Mouse (Mus musculus): ENCODE data around the gene Rcl1. TPM values are rescaled to one million over a fixed set of nuclear protein-coding genes. Genes with fewer than 3 reads are reported as not detected.

The Rcl1 gene
- total RNA-seq, 4 experiments from 2014 or later = 17.8 to 21.1 (median 19.4) TPM

DNA sequence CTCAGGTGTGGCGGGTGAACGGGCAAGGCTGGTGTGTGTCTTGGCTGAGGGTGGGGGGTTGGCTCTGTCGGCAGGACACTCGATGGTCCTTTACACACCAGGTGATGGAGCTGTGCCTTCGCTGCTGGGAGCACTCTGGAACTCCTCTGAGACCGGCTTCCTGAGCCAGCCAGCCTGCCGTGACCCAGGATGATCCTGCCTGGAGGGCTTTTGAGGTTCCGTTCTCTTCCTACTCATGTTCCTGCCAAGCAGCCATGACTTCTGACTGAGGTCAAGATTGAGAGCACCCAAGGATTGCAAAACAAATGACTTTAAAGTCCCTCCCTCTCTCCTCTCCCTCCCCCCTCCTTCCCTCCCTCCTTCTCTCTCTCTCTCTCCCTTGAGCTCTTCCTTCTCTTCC is 11.5 kb downstream of the Rcl1 start:
- no peak for DNase-seq (ENCODE audit: low spot score in 2 of 2)

DNA sequence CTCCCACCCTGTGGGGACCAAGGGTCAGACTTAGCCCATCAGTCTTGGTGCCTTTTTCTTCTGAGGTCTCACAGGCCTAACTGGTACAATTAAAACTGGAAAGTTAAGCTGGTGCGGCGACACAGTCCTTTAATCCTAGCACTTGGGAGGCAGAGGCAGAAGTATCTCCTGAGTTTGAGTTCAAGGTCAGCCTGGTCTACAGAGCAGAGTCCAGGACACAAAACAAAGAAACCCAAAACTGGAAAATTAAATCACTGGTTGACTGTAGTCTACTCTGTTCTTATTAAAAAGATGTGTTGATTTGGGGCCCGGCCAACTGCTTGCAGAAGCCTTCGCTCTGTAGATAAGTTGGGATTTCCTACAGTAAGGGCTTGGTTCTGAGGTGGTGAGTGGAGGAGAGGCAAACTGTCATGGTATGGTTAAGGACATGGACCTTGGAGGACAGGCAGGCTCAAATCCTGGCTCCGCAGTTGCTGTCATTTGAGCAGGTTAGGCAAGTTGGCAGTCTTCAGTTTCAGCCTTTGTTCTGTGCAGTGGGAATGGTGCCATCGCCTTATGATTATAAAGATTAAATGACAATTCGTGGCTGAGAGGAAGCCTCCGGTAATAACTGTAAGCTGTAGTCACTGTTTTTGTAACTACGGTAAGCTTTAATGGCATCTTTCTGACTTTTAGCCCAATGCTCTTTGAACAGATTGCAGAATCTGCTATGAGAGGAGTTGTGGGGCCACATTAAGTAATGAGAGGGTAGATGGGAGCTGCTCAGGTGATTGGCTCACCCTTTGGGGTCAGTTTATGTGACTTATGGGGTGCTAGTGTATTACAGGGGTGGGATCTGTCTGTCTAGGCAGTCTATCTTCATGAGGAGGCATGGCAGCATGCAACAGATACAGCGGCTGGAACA is 12.8 kb downstream of the Rcl1 start:
- DNase-seq (ENCODE audit: low spot score in 2 of 2) = no peak

GRCm38 (mm10) chr19:29116796-29117195 is 15.6 kb downstream of the Rcl1 start:
- no peak for DNase-seq (ENCODE audit: low spot score in 2 of 2)

DNA sequence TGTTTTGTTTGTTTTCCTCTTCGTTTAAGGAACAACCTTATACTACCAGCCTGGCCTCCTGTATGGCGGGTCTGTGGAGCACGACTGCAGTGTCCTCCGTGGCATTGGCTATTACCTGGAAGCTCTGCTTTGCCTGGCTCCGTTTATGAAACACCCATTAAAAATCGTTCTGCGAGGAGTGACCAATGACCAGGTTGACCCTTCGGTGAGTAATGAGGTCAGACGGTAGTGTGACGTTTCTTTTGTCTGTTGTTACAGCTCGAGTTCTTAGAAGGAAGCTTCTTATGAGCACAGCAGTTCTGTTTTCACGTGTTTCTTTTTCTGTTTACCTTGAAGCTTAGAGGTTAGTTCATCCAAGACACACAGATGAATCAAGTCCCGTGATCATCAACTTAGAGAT is 17.0 kb downstream of the Rcl1 start:
- DNase-seq (ENCODE audit: low spot score in 2 of 2) = no peak

DNA sequence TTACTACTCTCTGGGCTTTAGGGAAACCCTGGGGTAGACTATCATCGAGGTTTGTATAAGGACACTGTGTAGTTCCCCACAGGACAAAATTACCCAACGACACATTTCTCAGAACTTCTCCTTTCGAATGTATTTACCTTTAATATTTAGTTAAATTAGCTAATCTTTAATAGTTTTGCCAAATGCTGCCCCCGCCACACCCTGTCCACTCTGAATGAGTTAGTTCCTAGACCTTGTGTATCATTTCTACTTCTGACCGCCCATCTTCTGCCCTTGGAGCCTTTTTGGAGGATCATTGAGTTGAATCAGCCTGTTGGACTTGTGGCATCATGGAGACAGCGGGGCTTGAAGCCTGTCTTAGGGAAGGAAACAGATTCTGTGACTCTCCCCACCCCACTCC is 19.1 kb downstream of the Rcl1 start:
- DNase-seq (ENCODE audit: low spot score in 2 of 2) = no peak

DNA sequence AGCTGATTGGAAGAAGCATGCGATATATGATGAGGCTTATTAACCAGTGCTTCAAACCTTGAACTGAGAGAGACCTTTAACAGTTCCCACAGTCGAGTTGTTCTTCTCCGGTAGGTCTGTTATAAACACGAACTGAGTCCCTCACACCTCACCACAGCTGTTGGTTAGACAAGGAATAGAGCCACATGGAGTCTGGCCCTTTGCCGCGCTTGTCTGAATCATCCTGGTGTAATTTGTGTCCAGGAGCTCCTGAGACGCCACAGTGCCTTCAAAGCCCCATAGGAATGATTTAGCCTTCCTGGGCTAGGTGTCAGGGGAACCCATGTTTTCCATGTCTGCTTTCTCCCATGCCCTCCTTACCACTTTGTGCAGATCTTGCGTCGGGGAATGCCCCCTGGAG is 20.2 kb downstream of the Rcl1 start:
- no peak for DNase-seq (ENCODE audit: low spot score in 2 of 2)

DNA sequence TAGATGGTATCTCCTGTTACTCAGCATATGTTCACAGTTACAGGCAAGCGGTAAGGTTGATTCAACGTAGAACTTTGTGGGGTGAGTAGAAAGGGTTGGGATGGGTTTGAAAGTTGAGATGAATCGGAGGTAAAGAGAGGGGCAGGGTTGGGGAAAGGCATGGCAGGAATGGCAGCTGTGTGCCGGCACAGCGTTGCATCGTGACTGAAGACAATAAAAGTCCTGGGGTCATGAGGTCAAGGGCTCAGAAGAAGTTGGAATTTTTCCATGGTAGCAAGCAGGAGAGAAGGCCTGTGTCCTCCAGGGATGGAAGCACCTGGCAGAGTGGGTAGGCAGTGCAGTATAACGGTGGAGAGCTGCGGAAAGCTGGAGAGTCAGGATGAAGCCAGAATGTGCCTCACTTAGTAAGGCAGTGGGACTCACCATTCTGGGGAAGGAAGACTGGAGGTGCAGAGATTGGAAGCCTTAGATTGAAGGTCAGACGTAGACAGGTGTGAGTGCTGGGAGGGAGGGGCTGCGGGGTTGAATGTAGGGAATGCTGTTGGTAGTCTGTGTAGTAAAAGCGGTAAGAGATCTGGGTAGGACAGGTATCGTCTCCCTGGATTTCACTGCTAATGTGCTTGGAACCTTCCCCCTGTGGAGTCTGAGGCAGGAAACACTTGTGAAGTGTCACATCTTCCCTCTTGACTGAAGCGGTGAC is 23.9 kb downstream of the Rcl1 start:
- no peak for DNase-seq (ENCODE audit: low spot score in 2 of 2)

DNA sequence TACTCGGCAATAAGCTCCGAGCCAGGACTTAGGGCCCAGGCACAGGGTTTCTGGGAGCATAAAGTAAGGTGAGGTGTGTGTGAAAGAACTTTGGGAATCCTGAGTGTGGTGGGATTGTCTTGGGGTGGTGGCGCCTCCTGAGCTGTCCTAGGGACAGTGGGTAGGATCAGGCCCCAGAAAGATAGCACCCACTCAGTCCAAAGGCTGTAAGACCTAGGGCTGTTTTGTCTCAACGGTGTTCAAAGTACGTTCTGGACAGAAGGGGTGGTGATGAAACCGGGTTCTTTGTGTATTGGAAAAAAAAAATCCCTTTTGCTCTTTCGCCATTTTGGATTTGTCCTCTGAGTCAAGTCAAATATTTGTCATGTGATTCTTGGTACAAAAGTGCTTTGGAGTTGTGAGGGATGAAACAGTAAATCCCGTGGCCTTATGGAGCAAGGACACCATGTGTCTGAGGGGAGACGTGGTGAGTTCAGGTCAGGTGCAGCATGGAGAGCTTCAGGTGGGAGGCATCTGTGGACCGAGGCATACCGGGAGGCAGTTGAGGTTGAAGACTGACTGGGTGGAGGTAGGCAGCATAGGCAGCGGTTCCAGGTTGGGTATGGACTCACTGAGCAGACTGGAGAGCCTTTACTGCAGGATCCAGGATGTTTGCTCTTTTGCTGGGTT is 25.3 kb downstream of the Rcl1 start:
- DNase-seq (ENCODE audit: low spot score in 2 of 2) = no peak

DNA sequence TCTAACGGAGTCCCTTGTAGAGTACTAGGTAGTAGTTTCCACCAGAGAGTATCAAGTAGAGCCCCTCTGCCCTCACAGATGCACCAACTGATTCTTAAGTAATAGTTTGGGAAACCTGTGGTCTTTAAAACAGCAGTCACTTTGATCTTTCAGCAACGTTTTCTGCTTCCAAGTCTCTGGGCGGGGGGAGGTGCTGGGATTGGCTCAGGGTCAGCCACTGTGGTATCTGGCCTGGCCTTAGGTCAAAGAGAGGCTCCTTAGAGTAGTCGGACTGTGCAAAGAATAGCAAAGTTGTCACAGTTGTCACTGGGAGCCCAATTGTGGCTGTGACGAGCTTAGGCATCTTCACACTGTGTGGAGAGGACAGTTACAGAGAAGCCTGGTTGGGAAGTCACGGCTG is 26.2 kb downstream of the Rcl1 start:
- no peak for DNase-seq (ENCODE audit: low spot score in 2 of 2)

DNA sequence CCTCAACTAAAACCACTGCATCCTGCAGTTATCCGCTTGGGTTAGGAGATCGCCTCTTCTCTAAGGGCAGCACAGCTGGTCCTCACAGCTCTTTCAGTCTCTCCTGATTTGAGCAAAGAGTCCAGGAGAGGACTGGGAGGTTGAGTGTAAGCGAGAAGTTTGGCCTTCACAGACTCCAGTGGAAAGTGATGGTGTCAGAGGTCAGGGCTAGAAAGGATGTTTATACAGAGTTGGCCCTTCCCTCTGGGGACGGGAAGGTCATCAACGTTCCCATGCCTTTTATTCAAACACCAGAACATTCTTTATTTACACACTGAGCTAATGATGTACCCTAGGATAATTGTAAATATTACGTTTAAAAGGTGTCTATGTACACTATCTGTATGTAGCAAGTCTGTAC is 27.0 kb downstream of the Rcl1 start:
- DNase-seq (ENCODE audit: low spot score in 2 of 2) = no peak

DNA sequence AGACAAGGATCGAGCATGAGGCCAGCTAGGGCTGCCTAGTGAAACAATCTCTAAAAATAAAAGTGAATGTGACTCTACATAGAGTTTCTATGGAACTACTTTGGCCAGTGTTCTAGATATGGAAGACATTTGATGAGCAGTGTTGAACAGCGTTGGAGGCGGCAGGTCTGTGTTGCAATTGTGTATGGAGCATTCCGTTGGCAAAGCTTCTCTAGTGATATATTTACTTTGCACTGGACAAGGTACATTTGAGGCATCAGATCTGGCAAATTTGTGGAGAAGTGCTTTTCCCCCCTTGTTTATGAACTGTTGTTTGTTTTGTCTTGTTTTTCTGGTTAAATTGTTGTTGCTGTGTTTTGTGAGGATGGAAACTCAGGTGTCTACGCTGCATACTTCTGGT is 28.4 kb downstream of the Rcl1 start:
- no peak for DNase-seq (ENCODE audit: low spot score in 2 of 2)

GRCm38 (mm10) chr19:29131171-29131570 is 30.0 kb downstream of the Rcl1 start:
- DNase-seq (ENCODE audit: low spot score in 2 of 2) = no peak

GRCm38 (mm10) chr19:29134293-29134692 is 33.1 kb downstream of the Rcl1 start:
- no peak for DNase-seq (ENCODE audit: low spot score in 2 of 2)

DNA sequence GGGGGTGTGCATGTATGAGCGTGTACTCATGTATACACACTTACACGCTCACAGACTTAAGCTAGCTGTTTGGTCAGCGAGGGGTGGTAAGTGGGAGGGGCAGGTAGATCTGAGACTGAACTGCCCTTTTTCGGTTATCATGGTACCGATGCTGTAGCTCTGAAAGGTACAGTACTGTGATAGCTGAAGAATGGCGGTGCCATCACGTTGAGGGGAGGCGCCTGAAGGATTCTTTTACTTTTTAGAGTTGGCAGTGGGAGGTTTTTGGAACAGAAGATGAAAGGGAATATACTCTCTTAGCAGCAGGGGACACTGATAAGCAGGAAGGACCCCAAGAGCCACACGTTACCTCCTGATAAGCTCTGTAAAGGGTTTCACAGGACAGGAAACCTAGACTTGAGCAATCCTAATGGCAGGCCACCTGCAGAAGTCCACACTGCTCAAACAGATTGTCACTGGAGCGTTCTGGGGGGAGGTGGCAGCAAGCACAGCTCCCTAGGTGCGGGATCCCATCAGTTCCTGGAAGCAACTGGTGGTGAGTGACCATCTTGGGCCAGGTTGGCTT is 34.1 kb downstream of the Rcl1 start:
- DNase-seq (ENCODE audit: low spot score in 2 of 2) = no peak

DNA sequence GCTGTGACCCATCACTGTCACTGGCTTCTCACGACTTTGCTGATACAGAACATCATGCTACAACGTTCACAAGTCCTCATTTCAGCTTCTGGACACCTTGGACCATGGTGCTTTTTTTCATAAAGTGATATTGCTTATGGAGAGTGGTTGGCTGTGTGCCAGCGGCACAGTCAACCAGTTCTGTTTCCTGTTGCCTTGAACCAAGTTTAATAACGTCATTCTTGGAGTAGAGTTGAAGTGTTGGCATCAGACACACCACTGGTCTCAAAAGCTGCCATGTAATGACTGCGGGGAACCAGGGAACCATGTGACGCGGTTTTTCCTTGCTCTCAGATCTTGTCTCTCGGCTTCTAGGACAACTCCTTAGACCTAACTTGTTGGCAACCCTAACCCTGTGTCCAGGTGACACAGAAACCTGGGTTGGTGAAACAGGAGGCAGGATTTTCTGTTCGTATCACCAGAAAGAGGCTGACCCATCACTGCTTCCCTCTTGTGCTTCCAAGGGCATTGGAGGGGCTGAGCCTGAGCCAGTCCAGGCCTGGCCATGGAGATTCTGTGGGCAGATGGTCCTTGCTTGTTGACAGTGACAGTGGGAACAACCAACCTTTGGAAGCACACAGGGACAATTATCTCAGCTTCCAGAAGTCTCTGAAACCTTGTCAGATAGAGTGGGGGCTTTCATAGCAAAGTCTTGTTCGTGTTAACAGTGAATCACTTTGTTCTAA is 37.5 kb downstream of the Rcl1 start:
- DNase-seq (ENCODE audit: low spot score in 2 of 2) = no peak

GRCm38 (mm10) chr19:29139699-29140456 is 38.7 kb downstream of the Rcl1 start:
- no peak for DNase-seq (ENCODE audit: low spot score in 2 of 2)

- no peak for DNase-seq (ENCODE audit: low spot score in 2 of 2)
Measured at GRCm38 (mm10) chr19:29140933-29141332, 39.8 kb downstream of the Rcl1 start.

DNA sequence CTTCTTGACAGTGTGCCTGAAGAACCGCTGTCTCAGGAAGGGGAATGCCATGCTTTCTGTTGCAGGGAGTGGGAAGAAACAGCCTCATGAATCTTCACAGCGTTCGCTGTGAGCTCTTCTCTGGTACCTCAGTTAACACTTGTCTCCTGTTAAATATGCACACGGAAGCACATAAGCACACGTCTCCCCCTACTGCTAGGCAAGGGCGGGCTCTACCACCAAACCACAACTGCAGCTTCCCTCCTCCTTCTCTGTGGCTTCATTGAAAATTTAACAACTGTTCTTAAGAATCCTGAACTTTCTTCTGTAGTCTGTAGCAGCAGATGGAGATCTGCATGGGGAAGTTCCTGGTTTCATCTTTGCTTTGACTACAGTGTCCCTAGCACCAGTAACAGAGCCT is 41.1 kb downstream of the Rcl1 start:
- no peak for DNase-seq (ENCODE audit: low spot score in 2 of 2)

GRCm38 (mm10) chr19:29145421-29145820 is 44.2 kb downstream of the Rcl1 start:
- DNase-seq (ENCODE audit: low spot score in 2 of 2) = no peak

DNA sequence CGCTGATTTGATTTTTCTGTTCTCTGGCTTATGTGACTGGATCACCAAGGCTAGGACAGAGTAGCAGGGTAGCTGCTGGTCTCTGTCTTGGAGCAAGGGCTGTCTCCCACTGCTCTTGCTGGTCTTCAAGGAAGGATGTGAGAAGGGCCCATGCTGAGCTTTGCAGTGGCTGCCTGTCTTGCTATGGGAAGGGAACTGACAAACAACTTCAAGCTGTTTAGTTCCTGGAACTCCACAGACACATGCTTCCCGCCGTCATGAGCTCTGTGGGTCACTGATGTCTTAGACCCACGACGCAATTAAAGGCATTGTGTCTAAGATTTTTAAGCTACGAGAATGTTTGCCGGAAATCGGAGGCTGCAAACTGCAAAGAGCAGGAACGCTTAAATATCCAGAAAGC is 45.6 kb downstream of the Rcl1 start:
- no peak for DNase-seq (ENCODE audit: low spot score in 2 of 2)

DNA sequence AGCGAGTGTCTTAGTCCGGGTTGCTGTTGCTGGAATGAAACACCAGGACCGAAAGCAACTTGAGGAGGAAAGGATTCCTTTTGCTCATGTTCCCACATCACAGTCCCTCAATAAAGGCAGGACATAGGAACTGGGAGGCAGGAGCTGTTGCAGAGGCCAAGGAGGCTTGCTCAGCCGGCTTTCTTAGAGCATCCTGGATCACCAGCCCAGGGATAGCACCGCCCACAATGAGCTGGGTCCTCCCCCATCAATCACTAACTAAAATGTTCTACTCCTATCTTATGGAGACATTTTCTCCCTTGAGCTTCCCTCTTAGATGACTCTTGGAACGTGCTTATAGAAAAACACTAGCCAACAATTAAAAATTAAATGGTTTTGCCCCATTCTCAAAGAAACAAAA is 48.4 kb downstream of the Rcl1 start:
- DNase-seq (ENCODE audit: low spot score in 2 of 2) = no peak
